Mouse (Mus musculus) MN1 (cell line): ENCODE data around the gene Btn2a2.

Experiments
- DNase-seq: peaks from one replicate; pipeline ENCODE4 v3.0.0-alpha.2; 2016; ENCODE audit warnings: low spot score

Btn2a2 gene

DNA sequence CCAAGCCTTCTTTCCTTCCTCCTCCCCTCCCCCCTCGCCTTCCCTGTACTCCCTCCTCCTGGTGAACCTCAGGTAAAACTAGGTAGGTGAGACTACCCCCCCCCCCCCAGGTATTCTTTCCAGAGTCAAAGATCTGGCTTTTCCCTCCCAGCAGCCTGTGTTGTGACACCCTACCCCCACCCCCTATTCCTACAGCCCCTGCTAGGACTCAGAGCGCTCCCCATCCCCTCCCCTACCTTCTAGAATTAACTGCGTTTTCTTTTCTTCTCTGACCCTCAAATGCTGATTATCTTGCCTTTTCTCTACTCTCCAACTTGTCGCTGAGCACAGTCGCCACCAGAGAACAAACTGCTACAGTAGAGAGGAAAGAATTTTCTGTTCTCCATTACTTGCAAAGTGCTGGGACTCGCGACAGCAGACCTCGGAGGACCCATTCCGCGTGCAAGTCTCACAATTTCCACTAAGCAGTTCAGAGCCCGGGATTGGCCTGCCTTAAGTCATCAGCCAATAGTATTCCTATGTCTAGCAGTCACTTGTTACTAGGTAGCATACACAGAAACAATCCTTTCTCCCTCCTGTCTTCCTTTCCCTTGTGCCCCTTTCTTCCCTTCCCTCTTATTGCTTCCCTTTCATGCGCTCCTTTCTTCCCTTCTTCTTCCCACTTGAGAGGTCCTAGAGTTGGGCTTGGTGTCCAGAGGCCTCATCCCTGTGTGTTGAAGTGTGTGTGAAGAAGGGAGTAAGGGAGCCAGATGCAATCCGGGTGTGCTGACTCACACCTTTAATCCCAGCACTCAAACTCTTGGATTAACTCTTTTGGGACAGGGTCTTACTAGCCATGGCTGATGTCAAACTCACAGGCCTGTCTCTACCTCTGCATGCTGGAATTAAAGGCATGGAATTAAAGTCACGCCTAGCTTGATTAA is at the start of gene Btn2a2:
Btn2a2 (minus strand) TSS at position 458 of the 923 bp plus-strand sequence.
- DNase-seq, result peak; percentile 75

DNA sequence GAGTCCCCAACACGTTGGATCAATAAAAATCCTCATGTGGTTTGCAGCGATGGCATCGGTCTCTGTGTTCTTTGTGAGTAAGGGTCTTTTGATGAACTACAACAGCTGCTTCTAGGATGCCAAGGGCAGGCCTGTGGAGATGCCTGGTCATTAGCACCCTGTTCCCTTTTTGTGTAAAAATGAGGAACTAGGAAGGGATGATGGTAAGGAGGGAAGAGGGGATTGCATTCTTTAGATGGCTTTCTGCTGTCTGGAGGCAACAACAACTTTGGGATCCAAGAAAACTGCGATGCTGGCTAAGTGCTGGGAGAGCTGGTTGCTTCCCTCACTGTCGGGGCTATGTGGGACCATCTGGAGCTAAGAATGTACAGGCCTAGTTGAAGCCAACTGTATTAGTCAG is 49.6 kb upstream of the Btn2a2 start:
- no peak for DNase-seq

DNA sequence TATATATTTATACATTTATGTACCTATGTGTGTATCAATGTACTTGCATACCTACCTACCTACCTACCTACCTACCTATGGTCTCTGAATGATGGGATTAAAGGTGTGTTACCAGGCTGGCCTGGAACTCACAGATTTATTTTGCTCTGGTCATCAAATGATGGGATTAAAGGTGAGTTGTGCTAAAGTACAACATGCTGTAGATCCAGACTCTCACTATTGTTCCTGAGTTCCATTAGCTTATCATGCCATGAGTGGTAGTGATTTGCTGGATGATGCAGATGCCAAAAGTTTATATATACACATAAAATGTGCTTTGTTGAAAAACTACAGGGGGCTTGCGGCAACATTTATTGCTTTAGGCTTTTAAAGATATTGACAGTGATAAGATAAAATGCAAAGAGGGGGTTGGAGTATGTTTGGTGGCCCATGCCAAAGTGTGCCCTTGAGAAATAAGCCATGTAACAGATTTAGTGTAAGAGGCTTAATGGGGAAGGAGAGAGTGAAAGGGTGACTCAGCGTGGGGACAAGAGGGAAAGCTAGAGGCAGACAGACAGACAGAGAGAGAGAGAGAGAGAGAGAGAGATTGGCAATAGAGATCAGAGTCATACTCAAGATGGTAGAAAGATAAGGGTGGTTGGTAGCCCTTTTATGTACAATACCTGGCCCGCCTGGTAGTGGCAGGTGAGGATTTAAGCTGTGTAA is 48.5 kb upstream of the Btn2a2 start:
- DNase-seq, result no peak

DNA sequence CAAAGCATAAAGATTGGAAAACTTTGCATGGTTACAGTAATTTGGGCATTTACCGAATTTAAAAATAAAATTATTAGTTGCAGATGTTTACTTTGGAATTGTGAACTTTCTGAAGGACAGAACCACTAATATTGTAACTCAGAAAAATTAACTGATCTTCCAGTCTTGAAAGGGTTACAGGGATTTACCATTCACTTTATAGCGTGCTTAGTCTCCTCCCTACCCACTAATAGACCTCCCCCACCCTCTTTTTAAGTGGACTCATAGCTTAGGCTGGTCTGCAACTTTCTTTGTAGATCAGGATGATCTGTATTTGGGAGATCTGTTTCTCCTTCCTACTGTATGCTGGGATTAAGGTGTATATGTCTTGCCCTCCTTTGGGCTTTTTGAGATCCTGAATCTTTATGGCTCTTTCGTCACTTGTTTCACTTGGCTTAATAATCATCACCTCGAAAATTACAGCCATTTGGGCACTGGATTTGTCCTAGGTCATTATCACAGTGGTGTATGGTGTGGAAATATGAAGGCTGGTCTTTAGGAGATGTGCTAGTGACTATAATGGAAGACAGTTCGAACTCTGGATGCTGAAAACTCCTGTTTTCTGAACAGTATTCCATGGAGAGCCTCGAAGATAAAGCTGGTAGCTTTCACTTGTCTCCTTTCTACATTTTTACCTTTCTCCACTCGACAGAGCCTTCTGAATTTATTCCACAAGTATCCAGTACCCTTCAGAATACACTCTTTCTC is 47.6 kb upstream of the Btn2a2 start:
- DNase-seq, result no peak

DNA sequence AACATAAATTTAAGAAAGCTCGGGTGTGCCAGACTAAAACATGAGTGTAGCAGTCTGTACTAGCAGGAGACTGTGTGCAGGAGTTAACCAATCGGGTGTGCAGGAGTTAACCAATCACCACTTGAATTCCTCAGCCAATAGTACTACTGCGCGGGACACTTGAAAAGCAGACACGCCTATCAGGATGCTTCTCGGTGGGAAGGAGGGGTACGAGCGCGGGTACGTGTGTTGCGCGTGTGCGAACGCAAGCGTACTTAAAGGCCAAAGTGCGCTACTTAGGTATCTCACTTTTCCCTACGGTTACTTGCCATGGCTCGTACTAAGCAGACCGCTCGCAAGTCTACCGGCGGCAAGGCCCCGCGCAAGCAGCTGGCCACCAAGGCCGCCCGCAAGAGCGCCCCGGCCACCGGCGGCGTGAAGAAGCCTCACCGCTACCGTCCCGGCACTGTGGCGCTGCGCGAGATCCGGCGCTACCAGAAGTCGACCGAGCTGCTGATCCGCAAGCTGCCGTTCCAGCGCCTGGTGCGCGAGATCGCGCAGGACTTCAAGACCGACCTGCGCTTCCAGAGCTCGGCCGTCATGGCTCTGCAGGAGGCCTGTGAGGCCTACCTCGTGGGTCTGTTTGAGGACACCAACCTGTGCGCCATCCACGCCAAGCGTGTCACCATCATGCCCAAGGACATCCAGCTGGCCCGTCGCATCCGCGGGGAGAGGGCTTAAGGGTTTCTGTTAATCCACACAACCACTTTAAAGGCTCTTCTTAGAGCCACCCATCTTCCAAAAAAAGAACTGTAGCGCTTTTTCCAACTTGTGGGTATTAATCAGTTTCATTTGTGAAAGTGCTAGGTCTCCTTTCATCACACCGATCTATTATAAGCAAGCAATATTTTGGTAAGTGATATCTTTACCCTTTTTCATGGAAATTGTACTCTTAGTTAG is 46.7 kb upstream of the Btn2a2 start, which contains the start of gene Hist1h3g:
Hist1h3g (plus strand) TSS at position 286 of the 939 bp plus-strand sequence.
- DNase-seq, result peak; percentile 93

DNA sequence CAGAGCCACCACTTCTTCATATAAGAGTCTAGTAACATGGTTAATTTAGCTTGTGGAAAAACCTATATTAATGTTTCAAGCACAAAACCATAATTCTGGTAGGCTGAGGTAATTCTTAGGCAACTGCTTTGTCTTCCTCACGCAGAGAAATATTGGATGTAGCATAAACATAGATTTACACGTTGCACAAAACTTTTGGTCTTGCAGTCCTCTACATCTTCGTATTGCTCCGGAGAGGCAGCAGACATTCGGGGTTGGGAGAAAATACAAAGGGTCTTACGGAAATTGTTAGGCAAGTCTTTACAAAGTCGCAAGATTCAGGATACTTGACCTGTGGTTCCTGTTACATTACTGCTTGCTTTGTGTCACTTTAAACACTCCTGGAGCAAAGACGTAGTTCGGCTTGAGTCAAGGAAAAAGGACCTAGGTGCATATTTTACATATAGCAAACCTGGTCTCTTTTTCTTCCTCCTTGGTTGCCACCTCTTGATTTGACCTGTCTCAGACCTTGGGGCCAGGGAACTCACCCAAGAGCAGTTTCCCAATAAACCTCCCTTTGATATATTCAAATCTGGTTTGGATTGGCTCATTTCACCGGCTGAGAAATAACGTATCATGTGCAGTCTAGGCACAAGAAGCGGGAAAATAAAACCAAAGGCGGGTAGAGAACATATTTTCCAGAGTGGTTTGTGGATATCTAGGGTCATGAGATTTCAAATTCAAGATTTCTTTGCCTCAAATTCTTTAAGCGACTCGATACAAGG is 45.9 kb upstream of the Btn2a2 start:
- peak; percentile 37 for DNase-seq

DNA sequence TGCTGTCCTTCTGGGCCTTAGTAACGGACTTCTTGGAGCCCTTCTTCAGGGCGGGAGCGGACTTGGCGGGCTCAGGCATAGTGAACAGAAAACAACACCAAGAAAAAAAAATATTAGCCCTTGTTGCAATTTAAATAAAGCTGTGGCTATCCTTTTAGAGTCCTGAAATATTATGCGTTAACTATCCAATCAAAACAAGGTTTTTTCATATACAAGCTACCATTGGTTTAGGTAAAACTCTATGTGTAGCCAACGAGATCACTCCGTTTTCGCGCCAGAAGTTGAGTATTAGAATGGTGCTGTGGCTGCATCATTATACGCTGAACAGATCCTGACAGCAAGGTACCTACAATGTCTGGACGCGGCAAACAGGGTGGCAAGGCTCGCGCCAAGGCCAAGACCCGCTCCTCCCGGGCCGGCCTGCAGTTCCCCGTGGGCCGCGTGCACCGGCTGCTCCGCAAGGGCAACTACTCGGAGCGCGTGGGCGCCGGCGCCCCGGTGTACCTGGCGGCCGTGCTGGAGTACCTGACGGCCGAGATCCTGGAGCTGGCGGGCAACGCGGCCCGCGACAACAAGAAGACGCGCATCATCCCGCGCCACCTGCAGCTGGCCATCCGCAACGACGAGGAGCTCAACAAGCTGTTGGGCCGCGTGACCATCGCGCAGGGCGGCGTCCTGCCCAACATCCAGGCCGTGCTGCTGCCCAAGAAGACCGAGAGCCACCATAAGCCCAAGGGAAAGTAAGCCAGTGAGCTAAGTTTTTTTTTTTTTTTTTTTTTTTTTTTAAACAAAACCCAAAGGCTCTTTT is 45.1 kb upstream of the Btn2a2 start, which contains the start of gene Hist1h2af:
Hist1h2af (plus strand) TSS at position 347 of the 808 bp plus-strand sequence.
- DNase-seq, result peak; percentile 86

DNA sequence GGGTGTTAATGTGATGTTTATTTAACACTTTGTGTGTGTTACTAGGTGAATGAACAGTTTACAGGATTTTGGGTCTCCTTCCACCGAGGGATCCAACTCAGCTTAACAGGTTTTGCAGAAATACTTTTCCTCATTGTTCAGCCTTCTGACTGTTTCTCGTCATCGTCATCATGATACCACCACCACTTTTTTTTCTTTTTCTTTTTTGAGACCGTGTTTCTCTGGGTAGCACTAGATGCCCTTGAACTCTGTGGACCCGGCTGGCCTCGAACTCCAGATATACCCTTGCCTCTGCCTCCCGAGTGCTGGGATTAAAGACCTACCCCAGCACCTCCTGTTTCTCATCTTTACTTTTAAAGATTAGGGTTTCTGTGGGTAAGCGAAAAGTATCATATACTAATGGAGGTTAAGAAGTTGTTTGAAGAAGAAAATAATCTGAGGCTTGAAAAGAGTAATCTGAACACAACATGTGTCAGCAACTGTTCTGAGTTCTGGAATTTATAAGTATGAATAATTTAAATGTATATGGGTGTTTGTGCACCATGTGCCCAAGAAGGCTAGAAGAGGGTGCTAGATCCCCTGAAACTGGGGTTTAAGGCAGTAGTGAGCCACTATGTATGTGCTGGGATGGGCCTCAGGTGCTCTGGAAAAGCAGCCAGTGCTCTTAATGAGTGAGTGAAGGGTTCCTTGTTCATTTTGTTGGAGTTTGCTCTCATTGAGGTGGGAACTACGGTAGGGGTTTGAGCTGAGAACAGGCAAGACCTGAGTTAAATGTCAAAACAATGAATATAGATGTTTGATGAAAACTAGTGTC is 43.8 kb upstream of the Btn2a2 start:
- no peak for DNase-seq

DNA sequence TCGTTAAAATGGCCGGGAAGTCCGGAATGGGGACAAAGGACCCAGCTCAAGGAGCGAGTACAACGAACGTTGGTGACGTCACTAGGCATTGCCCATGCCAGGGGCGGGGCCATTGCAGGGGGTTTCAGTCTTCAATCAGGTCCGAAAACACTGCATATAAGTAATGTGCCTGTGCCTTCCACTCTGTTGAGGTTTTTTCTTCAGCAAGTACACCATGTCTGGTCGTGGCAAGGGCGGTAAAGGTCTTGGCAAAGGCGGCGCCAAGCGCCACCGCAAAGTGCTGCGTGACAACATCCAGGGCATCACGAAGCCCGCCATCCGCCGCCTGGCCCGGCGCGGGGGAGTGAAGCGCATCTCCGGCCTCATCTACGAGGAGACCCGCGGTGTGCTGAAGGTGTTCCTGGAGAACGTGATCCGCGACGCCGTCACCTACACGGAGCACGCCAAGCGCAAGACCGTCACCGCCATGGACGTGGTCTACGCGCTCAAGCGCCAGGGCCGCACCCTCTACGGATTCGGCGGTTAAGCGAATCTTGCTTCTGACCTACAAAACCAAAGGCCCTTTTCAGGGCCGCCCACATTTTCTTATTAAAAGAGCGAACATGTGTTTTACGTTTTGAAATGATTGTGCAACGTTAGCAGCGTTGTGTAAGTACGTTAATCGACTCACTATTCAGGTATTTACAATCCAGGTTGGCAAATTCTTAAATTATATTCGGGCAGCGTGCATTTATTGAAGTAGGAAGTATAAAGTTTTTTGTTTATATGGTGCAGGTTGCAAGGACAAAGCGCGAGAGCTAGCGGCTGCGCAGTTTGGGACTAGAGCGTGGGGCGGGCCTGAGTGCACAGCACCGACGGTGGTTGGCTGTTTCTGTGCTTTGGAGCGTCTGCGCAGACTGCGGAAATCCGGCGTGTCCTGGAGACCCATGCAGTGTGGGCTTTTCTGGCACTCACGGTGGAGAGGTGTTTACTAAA is 42.5 kb upstream of the Btn2a2 start, which contains the start of gene Hist1h4h:
Hist1h4h (plus strand) TSS at position 150 of the 975 bp plus-strand sequence.
- DNase-seq, result peak; percentile 96

DNA sequence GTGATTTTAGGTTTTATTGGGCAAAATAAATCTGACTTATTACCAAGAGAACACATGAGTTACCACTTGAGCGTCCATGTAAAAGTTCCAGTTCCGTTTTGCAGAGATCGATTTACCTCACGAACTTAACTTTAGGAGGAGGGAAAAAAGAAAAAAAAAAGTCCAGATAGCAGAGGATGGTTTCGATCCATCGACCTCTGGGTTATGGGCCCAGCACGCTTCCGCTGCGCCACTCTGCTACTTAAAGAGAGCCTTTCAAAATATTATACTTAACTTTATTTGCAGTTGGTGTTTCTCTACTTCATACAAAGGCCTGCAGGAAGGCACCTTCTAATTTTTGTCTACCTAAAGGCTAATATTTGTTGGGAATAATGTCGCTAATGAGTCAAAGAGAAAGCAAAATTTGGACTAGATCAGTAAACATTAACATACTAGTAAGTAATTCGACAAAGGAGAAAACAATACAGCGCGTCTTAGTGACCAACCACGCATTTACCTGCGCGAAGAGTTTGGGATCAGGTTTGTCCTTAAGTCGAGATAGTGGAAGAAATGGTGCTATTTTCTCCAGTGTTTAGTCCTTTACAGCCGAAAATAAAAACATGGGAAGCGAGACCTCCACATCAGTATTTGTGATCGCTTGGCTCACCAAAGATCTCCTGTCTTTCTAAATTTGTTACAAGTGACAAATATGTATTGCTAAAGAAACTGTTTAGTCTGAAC is 41.7 kb upstream of the Btn2a2 start:
- DNase-seq, result peak; percentile 75

DNA sequence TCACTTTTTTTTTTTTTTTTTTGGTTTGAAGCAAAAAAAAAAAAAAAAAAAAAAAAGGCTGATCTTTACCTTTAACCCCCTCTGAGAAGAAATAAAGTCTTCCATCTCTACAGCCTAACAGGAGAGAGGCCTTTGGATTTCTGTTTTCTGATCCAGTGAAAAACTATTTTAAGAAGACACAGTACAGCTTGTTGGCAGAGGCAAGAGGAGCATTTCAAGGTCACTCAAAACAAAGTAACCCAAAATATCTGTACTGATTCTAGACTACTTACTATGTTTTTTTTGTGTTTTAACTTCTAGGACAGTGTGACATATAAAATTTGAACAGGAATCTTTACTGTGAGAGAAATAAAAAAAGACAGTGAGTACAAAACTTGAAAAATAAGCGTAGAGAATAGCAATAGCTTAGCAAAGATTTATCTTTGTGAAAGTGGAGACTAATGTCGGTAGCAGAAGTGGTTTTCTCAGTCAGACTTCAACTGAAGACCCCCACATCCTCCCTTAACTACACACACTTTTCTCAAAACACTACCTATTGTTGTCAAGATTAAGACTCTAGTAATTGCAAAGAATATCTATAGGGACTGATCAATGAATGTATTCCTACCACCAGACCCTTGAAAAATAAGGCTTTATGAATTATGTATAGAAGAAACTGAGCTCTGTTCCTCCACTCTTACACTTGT is 41.0 kb upstream of the Btn2a2 start:
- no peak for DNase-seq

DNA sequence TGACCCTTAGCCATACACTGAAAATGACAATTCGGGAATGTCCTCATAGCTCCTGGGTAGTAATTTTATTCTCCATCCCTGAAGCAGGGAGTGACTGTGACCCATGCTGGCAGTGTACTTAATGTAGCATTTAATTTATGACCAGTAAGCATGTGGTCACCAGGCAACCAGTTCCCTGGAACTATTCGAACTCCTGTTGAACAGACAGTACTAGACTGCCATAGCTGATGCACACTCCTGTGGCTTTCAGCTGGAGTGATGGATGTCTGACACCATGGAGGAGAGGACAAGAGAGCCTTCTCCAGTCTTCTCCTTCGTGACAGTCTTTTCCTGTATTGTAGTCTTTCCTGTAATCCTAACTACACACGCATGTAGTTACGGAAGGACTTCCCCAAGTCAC is 40.3 kb upstream of the Btn2a2 start:
- no peak for DNase-seq

DNA sequence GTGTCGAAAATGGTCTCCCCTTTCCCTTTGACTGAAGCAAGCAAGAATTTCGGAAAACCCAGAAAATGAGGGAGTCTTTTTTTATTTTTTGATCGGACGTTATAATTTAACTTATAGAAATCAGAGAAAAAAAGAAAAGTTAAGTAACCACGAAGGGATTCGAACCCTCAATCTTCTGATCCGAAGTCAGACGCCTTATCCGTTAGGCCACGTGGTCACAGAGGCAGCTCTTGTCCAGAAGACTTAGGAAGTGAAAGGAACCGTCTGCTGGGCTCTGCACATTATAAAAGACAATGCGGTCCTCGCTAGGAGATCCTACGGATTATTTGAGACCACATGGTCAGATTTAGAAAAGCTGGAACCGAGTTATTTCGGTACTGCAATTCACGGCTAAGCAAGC is 37.7 kb upstream of the Btn2a2 start:
- peak; percentile 94 for DNase-seq

DNA sequence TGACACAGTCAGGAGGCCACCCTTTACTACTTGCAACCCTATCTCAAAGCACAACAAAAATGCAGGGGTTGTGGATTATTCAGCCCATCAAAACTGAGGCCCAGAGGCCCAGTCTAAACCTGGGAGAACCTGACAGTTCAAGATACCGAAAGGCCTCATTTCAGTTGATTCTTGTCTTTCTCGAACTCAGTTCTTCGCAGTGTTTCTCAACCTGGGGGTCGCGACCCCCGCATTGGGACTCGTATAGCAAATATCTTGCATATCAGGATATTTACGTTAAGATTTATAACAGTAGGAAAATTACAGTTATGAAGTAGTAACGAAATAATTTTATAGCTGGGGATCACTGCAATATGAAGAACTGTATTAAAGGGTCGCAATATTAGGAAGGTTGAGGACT is 37.2 kb upstream of the Btn2a2 start:
- DNase-seq, result peak; percentile 67

DNA sequence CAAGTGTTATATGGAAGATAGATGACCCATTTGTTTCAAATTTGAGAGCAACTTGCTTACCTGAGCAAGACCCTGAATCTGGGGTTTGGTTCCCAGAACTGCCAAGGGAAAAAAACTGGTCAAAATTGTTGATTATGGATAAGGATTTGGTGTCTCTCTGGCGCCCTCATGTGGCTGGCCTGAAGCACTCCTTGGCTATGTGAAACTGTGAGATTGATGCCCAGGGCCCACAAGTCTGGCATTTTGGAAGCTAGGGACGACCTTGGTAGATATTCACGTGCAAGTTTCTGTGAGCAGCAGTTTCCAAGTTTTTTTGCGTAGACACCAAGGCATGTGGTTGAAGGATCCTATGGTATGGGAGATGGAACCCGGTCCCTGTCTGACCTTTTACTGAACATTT is 36.0 kb upstream of the Btn2a2 start:
- DNase-seq, result peak; percentile 83

DNA sequence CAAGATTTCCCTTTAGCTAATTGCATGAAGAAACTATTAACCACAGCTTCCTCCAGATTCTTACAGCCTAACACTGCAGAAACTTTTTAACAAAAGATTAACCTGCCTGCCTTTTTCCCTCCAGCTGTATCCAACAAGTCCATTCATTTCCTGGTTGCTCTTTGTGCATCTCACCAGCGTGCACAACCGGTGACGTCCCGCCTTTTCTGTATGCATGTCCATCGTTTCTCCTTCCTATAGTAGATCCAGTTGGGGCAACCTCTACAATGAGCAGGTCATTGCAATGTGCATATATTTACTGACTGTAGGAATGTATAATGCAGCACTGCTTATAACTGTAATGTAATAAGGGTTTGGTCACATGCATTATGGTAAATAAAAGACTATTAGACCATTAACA is 35.3 kb upstream of the Btn2a2 start:
- no peak for DNase-seq
